Mouse (Mus musculus) NIH3T3 (cell line): ENCODE measurements around the gene Cbx4.

Source experiments
- DNase-seq: peaks from one replicate; pipeline ENCODE4 v3.0.0-alpha.2; 2012; ENCODE audit warnings: low read depth

The Cbx4 gene

GRCm38 (mm10) chr11:119041750-119042465, 44.1 kb downstream of the Cbx4 start:
- DNase-seq: no peak

GRCm38 (mm10) chr11:119041325-119041716, 44.7 kb downstream of the Cbx4 start:
- peak; percentile 60 for DNase-seq

DNA sequence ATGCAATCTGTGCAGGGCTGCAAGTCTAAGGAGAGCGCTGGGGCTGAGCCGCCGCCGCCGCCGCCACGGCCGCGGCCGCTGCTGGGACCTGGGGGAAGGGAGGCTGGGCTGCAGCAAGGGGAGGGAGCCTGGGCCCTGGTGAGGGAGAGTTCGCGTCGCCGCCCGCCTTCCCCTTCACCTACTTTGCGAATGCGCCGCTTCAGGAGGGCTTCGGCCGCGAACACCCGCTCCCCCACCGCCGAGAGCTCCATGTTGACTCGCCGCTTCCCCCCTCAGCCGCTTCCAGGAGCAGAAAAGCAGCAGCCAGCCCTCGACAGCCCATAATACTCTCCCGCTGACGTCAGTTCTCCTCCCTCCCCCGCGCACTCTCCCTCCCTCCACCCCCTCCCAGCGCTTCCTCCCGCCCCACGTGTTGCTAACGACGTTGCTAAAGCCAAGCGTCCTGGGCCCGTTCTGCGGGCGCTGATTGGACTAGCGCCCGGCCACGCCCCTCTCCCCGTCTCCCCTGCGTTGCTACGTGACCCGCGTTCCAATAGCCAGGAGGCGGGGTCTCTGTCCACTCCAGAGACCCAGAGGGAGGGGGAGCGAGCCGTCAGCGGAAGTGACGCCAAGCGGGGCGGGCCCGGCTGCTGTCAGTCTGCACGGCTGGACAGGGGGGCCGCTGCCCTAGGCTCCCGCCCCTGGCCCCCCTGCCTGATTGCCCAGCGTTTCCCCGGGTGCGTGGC, 45.3 kb downstream of the Cbx4 start, which contains the start of gene Cbx8:
Gene Cbx8, minus strand, starts transcription at position 370 of the 725 bp plus-strand sequence.
- DNase-seq: peak; percentile 100

DNA sequence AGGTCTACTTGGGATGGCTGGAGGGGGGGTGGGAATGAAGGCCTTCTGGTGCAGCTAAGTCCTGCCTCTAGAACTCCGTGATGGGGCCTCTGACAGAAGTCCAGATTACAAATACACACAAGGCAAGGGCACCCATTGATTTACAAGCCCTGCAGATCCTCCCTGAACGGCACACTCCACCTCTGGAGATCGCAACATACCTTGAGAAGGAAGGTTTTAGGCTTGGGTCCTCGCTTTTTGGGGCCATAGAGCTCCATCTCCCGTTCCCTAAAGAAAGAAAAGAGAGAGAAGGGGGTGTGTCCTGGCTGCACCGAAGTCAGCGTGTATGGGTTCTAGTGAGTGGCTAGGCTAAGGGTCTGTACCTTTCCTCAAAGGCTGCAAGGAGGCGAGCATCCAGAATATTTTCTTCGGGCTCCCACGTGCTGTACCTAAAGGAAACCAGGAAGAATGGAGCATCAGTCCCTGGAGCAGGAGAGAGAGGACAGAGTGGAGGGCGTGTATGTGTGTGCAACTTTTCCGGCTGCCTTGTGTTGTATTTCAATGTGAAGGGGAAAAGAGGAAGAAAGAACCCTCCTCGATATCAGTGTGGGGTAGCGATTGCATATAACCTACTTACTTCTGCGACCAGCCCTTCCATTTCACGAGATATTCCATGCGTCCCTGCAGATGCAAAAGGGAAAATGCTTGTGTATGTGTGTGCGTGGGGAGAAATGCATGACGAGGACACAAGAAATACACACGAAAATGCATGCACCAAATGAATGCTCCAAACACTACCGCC, 46.1 kb downstream of the Cbx4 start:
- no peak for DNase-seq

DNA sequence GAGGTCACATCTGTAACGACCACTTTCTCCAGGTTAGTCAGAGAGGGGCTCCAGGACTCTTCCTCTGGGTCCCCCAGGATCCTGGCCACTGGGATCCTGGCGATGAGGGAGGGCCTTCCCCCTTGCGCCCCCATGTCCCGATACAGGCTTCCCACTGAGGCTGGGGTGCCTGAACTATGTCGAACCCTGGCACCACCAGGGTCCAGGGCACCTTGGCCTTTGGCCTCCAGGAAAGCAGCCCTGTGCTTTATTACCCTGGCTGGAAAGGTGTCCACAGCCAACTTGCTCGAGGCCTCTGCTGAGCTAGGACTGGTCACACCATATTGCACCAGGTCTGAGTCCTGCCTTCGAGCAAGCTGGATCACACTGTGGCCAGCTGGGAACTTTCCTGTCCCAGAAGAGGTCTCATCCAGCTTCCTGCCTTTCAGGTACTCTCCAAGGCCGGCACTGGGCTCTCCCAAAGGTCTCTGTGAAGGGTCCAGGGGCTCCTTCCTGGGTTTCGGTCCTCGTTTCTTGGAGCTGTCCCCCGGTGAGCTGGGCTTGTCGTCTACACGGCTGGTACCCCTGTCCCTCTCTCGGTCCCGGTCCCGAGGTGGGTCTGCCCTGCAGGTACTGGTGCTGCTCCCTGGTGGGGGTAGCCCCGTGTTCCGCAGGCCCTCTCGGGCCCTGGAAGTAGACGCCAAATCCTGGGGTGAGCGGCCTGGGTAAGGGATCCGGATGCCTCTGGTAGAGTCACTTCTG, 47.1 kb downstream of the Cbx4 start:
- DNase-seq: no peak

DNA sequence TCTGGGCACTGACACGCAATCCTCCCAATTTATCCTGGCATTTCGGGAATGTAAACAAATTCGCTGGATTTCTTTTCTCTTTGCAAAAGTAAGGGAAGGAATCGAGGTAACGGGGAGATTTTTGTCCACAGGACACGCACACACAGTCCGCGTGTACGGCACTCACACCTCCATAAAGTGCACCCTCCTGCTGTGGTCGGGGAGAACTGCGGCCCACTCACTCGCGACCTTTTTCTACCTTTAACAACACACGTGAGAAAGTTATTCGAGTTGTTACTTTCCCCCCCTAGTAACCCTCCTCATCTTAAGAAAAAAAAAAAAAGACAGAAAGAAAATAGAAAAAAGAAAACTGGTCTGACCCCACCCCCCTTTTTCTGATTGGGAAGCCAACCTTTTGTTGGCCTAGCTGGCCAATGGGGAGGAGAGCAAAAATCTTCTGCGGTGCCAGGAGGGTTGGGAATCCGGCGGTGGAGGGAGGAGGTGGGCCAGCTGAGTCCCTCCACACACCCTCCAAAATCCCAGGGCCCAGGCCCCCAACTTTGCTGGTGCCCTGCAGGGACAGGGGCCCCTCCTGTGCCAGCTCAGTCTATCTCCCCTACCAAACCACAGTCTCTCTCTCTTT, 48.1 kb downstream of the Cbx4 start:
- DNase-seq: peak; percentile 38

DNA sequence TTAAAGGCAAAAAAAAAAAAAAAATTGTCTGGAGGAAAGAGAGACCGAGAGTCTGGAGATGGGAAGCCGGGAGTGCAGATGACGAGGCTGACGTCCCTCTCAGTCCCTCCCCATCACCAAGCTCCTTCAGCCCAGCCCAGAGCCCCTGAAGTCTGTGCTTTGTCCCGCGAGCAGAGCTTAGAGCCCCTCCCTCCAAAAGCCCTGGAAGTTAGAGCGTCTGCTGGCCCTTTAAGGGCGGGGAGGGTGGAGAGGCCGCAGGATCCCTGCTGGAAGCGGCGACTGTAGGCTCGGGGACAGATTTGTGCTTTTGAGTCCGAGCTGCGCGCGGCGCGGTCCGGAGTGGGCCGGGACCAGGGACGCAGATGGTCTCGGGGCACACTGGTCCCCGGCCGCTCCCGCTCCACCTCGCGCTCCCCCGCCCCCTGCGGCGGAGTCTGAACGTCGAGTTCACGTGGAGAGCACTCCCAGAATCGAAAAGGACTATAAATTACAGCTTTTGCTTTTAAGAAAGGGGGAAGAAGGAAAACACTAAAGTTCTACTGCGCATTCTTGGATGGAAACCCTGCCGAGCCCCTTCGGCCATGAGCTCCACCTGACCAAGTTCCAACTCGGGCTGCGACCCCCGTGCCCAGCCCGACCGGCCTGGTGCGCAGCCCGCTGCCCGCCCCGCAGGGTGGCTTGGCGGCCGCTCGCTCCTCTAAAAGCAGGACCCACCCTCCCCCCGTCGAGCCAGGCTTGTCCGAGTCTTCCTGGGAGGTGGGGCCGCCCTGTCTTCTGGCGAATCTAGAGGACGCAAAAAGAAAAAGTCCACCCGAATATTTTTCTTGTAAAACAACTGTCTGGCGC, 48.9 kb downstream of the Cbx4 start:
- peak; percentile 70 for DNase-seq

DNA sequence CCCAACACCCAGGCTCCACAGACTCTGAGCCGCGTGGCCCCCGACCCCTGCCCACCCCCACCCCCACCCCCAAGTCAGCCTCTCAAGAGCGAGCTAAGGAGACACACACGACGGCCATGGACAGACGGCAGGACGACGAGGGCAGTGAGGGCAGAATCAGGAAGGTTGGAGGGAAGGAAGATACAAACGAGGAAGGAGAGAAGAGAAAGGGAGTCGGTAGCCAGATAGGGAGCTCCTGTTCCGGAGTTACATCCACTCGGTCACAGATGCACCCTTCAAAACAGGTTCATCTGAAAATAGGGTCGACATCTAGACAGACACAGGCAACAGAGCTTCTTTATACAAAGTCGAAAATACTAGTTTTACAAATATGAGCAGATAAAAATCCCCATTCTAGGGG, 49.6 kb downstream of the Cbx4 start:
- no peak for DNase-seq

DNA sequence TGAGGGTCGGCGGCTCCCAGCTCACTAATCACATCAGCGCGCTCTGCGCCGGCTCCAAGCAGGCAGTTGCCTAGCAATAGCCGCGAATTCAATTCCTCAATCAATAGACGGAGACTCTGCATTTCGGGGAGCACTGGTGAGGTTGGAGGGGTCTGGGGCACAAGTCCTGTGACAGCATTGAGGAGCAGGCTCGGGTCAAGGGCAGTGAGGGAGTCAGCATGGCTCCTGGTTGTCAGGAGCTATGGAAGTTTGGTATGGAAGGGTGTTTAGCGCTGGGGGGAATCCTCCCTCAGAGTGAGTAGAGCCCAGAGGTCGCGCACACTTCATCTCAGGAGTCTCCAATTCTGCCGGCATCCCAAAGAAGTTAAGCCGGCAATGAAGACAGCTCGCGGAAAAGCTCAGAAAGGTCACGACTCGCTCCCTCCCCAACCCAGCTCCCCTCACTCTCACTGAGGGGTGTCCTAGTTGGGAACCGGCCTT, 50.3 kb downstream of the Cbx4 start:
- no peak for DNase-seq

DNA sequence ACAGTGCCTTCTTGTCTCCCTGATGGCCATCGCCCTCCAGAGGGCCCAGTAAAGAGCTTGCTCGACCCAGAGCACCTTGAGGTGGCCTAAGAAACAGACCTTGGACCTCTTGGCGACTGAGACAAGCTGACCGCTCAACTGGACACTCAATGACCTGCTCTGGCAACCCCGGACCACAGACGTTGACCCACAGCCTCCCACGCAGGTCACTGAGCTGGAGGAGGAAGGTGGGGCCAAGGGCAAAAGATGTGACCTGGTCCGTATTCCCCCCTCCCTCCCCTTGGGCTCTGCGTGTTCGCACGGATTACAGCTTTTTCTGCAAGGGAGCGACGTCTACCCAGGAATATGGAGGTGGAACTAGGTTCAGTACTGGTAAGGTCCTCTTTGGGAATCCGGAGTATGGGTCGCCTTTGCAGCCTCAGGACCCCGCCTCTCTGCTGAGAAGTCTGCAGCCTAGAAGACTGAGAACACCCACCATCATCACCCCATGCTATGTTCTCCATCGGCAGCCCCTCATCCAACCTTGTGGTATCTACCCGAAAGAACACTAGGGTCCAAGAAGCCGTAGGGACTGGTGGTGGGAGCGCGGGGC, 50.8 kb downstream of the Cbx4 start:
- no peak for DNase-seq

DNA sequence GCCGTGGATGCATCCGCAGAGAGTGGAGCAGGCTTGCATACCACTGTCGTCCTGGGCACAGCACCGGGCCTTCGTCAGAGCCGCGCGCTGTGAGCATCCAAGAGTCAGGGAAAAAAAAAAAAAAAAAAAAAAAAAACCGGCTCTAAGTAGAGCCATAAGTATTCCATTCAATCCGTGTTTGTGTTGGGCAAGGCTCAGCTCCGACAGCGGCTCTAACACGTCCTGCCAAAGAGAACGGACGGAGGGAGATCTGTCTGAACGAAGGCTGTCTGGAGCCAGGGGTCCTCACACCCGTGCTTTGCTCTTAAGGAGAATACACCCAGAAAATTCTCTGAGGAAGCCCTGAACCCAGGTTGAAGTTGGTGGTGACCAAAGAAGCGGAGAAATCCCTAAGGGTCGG, 51.4 kb downstream of the Cbx4 start:
- no peak for DNase-seq

DNA sequence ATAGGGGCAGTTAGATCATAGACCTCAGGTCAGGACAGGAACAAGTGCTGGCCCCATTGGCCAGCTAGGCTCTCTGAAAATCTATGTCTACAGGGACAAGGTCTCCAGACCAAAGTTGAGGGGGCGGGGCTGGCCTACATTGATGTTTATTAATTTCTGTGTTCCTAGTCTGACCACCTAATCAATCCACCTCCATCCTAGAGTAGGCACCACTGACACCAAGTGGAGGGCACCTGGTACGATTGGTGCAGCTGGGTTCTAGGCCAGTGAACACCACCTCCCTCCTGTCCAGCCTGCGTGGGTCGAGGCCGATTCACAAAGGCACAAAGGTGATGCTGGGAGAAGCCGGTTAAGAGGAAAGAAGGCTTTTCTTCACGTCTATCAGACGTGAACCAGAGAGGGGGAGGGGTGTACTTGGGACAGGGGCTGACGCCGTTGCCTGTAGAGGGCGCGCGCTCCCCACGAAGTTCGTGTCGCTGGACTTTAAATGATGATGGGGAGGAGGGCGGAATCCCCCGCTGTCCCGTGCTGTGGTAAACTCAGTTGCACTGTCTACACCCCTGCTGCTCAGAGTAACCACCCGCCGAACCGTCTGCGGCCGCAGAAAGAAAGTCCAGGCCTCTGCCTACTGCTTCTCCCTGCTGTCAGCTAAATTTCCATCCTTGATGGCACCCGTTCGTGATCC, 52.0 kb downstream of the Cbx4 start:
- DNase-seq: peak; percentile 93
